Mouse (Mus musculus) heart, embryonic 14.5 days (tissue): ENCODE measurements at regions not wholly inside any gene's neighbourhood (a gene's known extent, or its start where the extent isn't known, plus 50 kb on each side); places are given as distances from the start of the nearest gene placed in this dataset.

ENCODE experiments used
- ATAC-seq: fragments of 200-750 bp; cut with Nextera tagmentation; 2 replicates; pipeline ENCODE4 v1.8.0; 2017; ENCODE audit warnings: low read depth, moderate TSS enrichment; ENCODE audit not compliant: insufficient number of reproducible peaks, insufficient read depth, low FRiP score
- H3K27ac ChIP-seq, 2 experiments: fragments of 200-500 bp in 1 of 2; fragments of 300-500 bp in 1 of 2; sonication (generic) in 1 of 2; replicated peaks in 1 of 2; 2 replicates each; pipeline ENCODE4 v1.5.1; 2012 to 2014; ENCODE audit warnings: low read depth in 2 of 2, low read length in 2 of 2, control low read depth in 1 of 2, mild to moderate bottlenecking in 1 of 2, mixed read lengths in 1 of 2; ENCODE audit not compliant: control insufficient read depth in 1 of 2, insufficient read depth in 1 of 2
- H3K27me3 ChIP-seq: fragments of 300-500 bp; sonication (generic); 2 replicates; pipeline ENCODE4 v1.6.1; 2014; ENCODE audit warnings: mild to moderate bottlenecking, low read length, control low read depth; ENCODE audit not compliant: control insufficient read depth, insufficient read depth
- H3K36me3 ChIP-seq: fragments of 300-500 bp; sonication (generic); 2 replicates; pipeline ENCODE4 v1.6.1; 2014; ENCODE audit warnings: mild to moderate bottlenecking, control low read depth, low read length, mixed read lengths; ENCODE audit not compliant: control insufficient read depth, insufficient read depth
- H3K4me1 ChIP-seq, 2 experiments: fragments of 200-500 bp in 1 of 2; fragments of 300-500 bp in 1 of 2; sonication (generic) in 1 of 2; 2 replicates each; pipeline ENCODE4 v1.6.1; 2012 to 2014; ENCODE audit warnings: low read length in 2 of 2, control low read depth in 1 of 2, mixed read lengths in 1 of 2; ENCODE audit not compliant: control insufficient read depth in 2 of 2, insufficient read depth in 2 of 2
- H3K4me2 ChIP-seq: fragments of 300-500 bp; sonication (generic); 2 replicates; pipeline ENCODE4 v1.6.1; 2014; ENCODE audit warnings: mild to moderate bottlenecking, low read length
- H3K4me3 ChIP-seq, 2 experiments: fragments of 200-500 bp in 1 of 2; fragments of 300-500 bp in 1 of 2; sonication (generic) in 1 of 2; 2 replicates each; pipeline ENCODE4 v1.5.1; 2012 to 2014; ENCODE audit warnings: low read length in 2 of 2, mild to moderate bottlenecking in 2 of 2, control low read depth in 1 of 2, low read depth in 1 of 2, moderate library complexity in 1 of 2; ENCODE audit not compliant: control insufficient read depth in 1 of 2, insufficient read depth in 1 of 2
- H3K9ac ChIP-seq: fragments of 300-500 bp; sonication (generic); 2 replicates; pipeline ENCODE4 v1.6.1; 2014; ENCODE audit warnings: mild to moderate bottlenecking, low read length
- H3K9me3 ChIP-seq: fragments of 300-500 bp; sonication (generic); 2 replicates; pipeline ENCODE4 v1.6.1; 2016; ENCODE audit warnings: low read length, control low read depth; ENCODE audit not compliant: control insufficient read depth
- WGBS: fragments of 180-500 bp; shearing (Covaris S2); extraction: QIAGEN DNeasy Blood & Tissue Kit; methylation state at CpG from one replicate; pipeline ENCODE4 v1.1.7; 2014; 5-methylcytosine and 5-hydroxymethylcytosine counted together

- H3K4me3 ChIP-seq, result no peak overlapping the region
- no peak overlapping the region for H3K4me2 ChIP-seq
- no peaks in the 10 kb centered on the region for H3K4me1 ChIP-seq
- no peaks in the 10 kb centered on the region for H3K27me3 ChIP-seq
- no peak for ATAC-seq
- no peaks in the 10 kb centered on the region for H3K9me3 ChIP-seq
- H3K27ac ChIP-seq, result no peak overlapping the region
- WGBS, result 55% methylated on average over 12 of the region's 12 CpGs
- no peaks in the 10 kb centered on the region for H3K36me3 ChIP-seq
- no peak overlapping the region for H3K9ac ChIP-seq
Observed at GRCm38 (mm10) chr2:174532671-174533363, 59.9 kb upstream of the Prelid3b start.

GRCm38 (mm10) chr2:174540717-174541116, 67.8 kb upstream of the Prelid3b start:
- Histone ChIP-seq H3K27me3 (no peaks in the 10 kb centered on the region), H3K4me3 (no peak overlapping the region), H3K27ac (no peak overlapping the region), H3K4me2 (no peak overlapping the region), H3K36me3 (no peaks in the 10 kb centered on the region), H3K9me3 (peaks cover 6% of the 10 kb centered on the region; the same call in 1 of the 2 replicates), H3K9ac (no peak overlapping the region), H3K4me1 (no peaks in the 10 kb centered on the region)
- no peak for ATAC-seq
- WGBS, result 69% methylated on average over 5 of the region's 5 CpGs

- H3K9me3 ChIP-seq, result peaks cover 1% of the 10 kb centered on the region; the same call in 1 of the 2 replicates
- H3K4me3 ChIP-seq, result no peak overlapping the region
- no peak overlapping the region for H3K9ac ChIP-seq
- no peak overlapping the region for H3K4me2 ChIP-seq
- WGBS, result 89% methylated on average over 3 of the region's 3 CpGs
- H3K36me3 ChIP-seq, result no peaks in the 10 kb centered on the region
- no peak for ATAC-seq
- no peaks in the 10 kb centered on the region for H3K4me1 ChIP-seq
- H3K27ac ChIP-seq, result no peak overlapping the region
- H3K27me3 ChIP-seq, result no peaks in the 10 kb centered on the region
Observed at GRCm38 (mm10) chr2:174547207-174547606, 74.3 kb upstream of the Prelid3b start.

GRCm38 (mm10) chr2:174547701-174548100, 74.8 kb upstream of the Prelid3b start:
- ATAC-seq, result no peak
- WGBS, result 80% methylated on average over 6 of the region's 6 CpGs
- Histone ChIP-seq H3K27ac (no peak overlapping the region), H3K4me3 (no peak overlapping the region), H3K27me3 (no peaks in the 10 kb centered on the region), H3K4me1 (no peaks in the 10 kb centered on the region), H3K36me3 (no peaks in the 10 kb centered on the region), H3K9me3 (no peaks in the 10 kb centered on the region), H3K4me2 (no peak overlapping the region), H3K9ac (no peak overlapping the region)

GRCm38 (mm10) chr2:174548776-174549175, 75.9 kb upstream of the Prelid3b start:
- no peaks in the 10 kb centered on the region for H3K27me3 ChIP-seq
- ATAC-seq, result no peak
- H3K27ac ChIP-seq, result no peak overlapping the region
- 87% methylated on average over 4 of the region's 4 CpGs for WGBS
- no peak overlapping the region for H3K4me3 ChIP-seq
- no peaks in the 10 kb centered on the region for H3K36me3 ChIP-seq
- no peak overlapping the region for H3K9ac ChIP-seq
- H3K4me1 ChIP-seq, result no peaks in the 10 kb centered on the region
- H3K4me2 ChIP-seq, result no peak overlapping the region
- no peaks in the 10 kb centered on the region for H3K9me3 ChIP-seq

GRCm38 (mm10) chr2:174555778-174556177, 82.9 kb upstream of the Prelid3b start:
- Histone ChIP-seq H3K4me3 (no peak overlapping the region), H3K36me3 (no peaks in the 10 kb centered on the region), H3K9me3 (no peaks in the 10 kb centered on the region), H3K4me2 (no peak overlapping the region), H3K27me3 (no peaks in the 10 kb centered on the region), H3K27ac (no peak overlapping the region), H3K9ac (no peak overlapping the region), H3K4me1 (no peaks in the 10 kb centered on the region)
- 90% methylated on average over 11 of the region's 11 CpGs for WGBS
- ATAC-seq, result no peak

- Histone ChIP-seq H3K4me2 (no peak overlapping the region), H3K9me3 (no peaks in the 10 kb centered on the region), H3K27ac (no peak overlapping the region; a peak in 1 of 4 replicates), H3K4me3 (no peak overlapping the region), H3K36me3 (no peaks in the 10 kb centered on the region), H3K27me3 (no peaks in the 10 kb centered on the region), H3K4me1 (peaks cover 0 to 4% of the 10 kb centered on the region in 2 experiments; a peak in 1 of 4 replicates), H3K9ac (no peak overlapping the region)
- WGBS, result 27% methylated on average over 7 of the region's 7 CpGs
- peak; percentile 37; the same call in 1 of the 2 replicates for ATAC-seq
Observed at GRCm38 (mm10) chr2:174561828-174562429, 81.4 kb upstream of the Zfp831 start.
